Comparison of ENCODE assay signal across 20 mouse cellular contexts in genomic region chr3:52218864-52219263, GRCm38 (mm10). TPM values are rescaled to one million over a fixed set of nuclear protein-coding genes. Genes with fewer than 3 reads are reported as not detected.
A peak's percentile ranks its signal among the peaks of the same experiment; 100 is the strongest.
DNase-seq lines count a peak whose midpoint lies in the region; ATAC-seq and TF ChIP-seq lines count a peak whose summit lies in the region.
"Had no signal": no experiment of that assay in that cellular context is flagged by ENCODE, and none has a peak within 500 bp of the region (broad histone marks: within the 10 kb centered on the region; RNA-seq: fewer than 3 reads in every experiment).

No protein-coding gene starts in this region.

- ATAC-seq in heart, embryonic 14.5 days (ENCODE audit: insufficient number of reproducible peaks, insufficient read depth, low FRiP score, low read depth) = no peak
- no peak for ATAC-seq in kidney, postnatal 0 days (replicated peaks; ENCODE audit: low FRiP score, low read depth)
- no peak for ATAC-seq in kidney, embryonic 16.5 days (ENCODE audit: low FRiP score, low TSS enrichment)
- ATAC-seq: activated CD4-positive, CD25-positive, alpha-beta regulatory T cell, adult 4 months; forebrain, postnatal 0 days; hindbrain, postnatal 0 days had no signal

- H3K4me2 ChIP-seq in heart, embryonic 14.5 days (ENCODE audit: low read length) = peak overlapping the region; percentile 41
- H3K4me2 ChIP-seq in kidney, postnatal 0 days (ENCODE audit: low read length) = no peak overlapping the region
- H3K4me2 ChIP-seq in kidney, embryonic 16.5 days (replicated peaks; ENCODE audit: low read depth, low read length) = no peak overlapping the region
- H3K4me2 ChIP-seq: embryonic facial prominence, embryonic 13.5 days; limb, embryonic 15.5 days; liver, embryonic 15.5 days had no signal

- no peaks in the 10 kb centered on the region for H3K27me3 ChIP-seq in heart, embryonic 14.5 days (ENCODE audit: control insufficient read depth, insufficient read depth, low read length)
- H3K27me3 ChIP-seq in kidney, postnatal 0 days (ENCODE audit: insufficient read depth, low read length) = no peaks in the 10 kb centered on the region
- H3K27me3 ChIP-seq in kidney, embryonic 16.5 days (ENCODE audit: insufficient read depth, low read length) = no peaks in the 10 kb centered on the region
- H3K27me3 ChIP-seq: embryonic facial prominence, embryonic 13.5 days; limb, embryonic 15.5 days; liver, embryonic 15.5 days had no signal

- 23% methylated on average over 7 of the region's 7 CpGs for WGBS in heart, embryonic 14.5 days
- 52% methylated on average over 7 of the region's 7 CpGs for WGBS in kidney, postnatal 0 days
- WGBS in kidney, embryonic 16.5 days = 56% methylated on average over 7 of the region's 7 CpGs

- no peaks in the 10 kb centered on the region for H3K36me3 ChIP-seq in heart, embryonic 14.5 days (ENCODE audit: control insufficient read depth, insufficient read depth, low read length)
- H3K36me3 ChIP-seq in kidney, postnatal 0 days (ENCODE audit: insufficient read depth, low read length) = no peaks in the 10 kb centered on the region
- H3K36me3 ChIP-seq in kidney, embryonic 16.5 days (ENCODE audit: insufficient read depth, low read length) = no peaks in the 10 kb centered on the region
- H3K36me3 ChIP-seq: embryonic facial prominence, embryonic 13.5 days; hindbrain, embryonic 10.5 days; limb, embryonic 15.5 days; liver, embryonic 15.5 days; midbrain, embryonic 10.5 days had no signal

- DNase-seq in heart, postnatal 36 days = no peak
- peak; percentile 46 for DNase-seq in kidney, postnatal 0 days (ENCODE audit: low spot score)
- DNase-seq in 3T3-L1 (ENCODE audit: low read depth, low spot score) (peak; percentile 40), R1 (ENCODE audit: low read depth, low spot score) (peak; percentile 62)
- DNase-seq in left cerebral cortex, adult 11 months (ENCODE audit: low spot score) = no peak
- DNase-seq: adrenal gland, postnatal 10 days; cerebellum, adult 9-11 months; forebrain, postnatal 0 days; gastrocnemius, postnatal 36 days; kidney, adult 18-20 months had no signal

- TF ChIP-seq CTCF in kidney, postnatal 0 days (IDR thresholded peaks at IDR 0.05; ENCODE audit: low read depth) = no peak

- intact Hi-C loops in heart, postnatal 36 days (cut with DNase I) = no loop called here

- peak overlapping the region in 1 of 2 experiments; percentile 37; a peak in 2 of 4 replicates for H3K27ac ChIP-seq in heart, embryonic 14.5 days (replicated peaks in 1 of 2; ENCODE audit: control insufficient read depth in 1 of 2, insufficient read depth in 1 of 2, low read depth in 2 of 2, low read length in 2 of 2)
- no peak overlapping the region for H3K27ac ChIP-seq in kidney, postnatal 0 days
- H3K27ac ChIP-seq in kidney, embryonic 16.5 days (ENCODE audit: low read length) = no peak overlapping the region
- H3K27ac ChIP-seq: embryonic facial prominence, embryonic 13.5 days; hindbrain, embryonic 10.5 days; hindbrain, postnatal 0 days; limb, embryonic 15.5 days; liver, embryonic 15.5 days; macrophage; midbrain, embryonic 10.5 days had no signal

- no peak overlapping the region for H3K4me3 ChIP-seq in heart, embryonic 14.5 days (ENCODE audit: control insufficient read depth in 1 of 2, insufficient read depth in 1 of 2, low read depth in 1 of 2, low read length in 2 of 2)
- no peak overlapping the region for H3K4me3 ChIP-seq in kidney, postnatal 0 days (replicated peaks; ENCODE audit: low read depth, low read length)
- H3K4me3 ChIP-seq in kidney, embryonic 16.5 days (ENCODE audit: low read length) = no peak overlapping the region
- H3K4me3 ChIP-seq: embryonic facial prominence, embryonic 13.5 days; hindbrain, embryonic 10.5 days; limb, embryonic 15.5 days; liver, embryonic 15.5 days; midbrain, embryonic 10.5 days had no signal

- no peak overlapping the region for H3K9ac ChIP-seq in heart, embryonic 14.5 days (ENCODE audit: low read length)
- no peak overlapping the region for H3K9ac ChIP-seq in kidney, postnatal 0 days (ENCODE audit: low read depth, low read length)
- no peak overlapping the region for H3K9ac ChIP-seq in kidney, embryonic 16.5 days (replicated peaks; ENCODE audit: low read length)
- H3K9ac ChIP-seq: embryonic facial prominence, embryonic 13.5 days; forebrain, postnatal 0 days; limb, embryonic 15.5 days; liver, embryonic 15.5 days had no signal

- no peaks in the 10 kb centered on the region for H3K9me3 ChIP-seq in heart, embryonic 14.5 days (ENCODE audit: control insufficient read depth, low read length)
- no peaks in the 10 kb centered on the region for H3K9me3 ChIP-seq in kidney, postnatal 0 days (replicated peaks; ENCODE audit: low read length)
- no peaks in the 10 kb centered on the region for H3K9me3 ChIP-seq in kidney, embryonic 16.5 days (ENCODE audit: low read length)
- H3K9me3 ChIP-seq: embryonic facial prominence, embryonic 13.5 days; hindbrain, embryonic 10.5 days; limb, embryonic 15.5 days; liver, embryonic 15.5 days; midbrain, embryonic 10.5 days had no signal

- peaks cover 4 to 15% of the 10 kb centered on the region in 2 experiments for H3K4me1 ChIP-seq in heart, embryonic 14.5 days (ENCODE audit: control insufficient read depth in 2 of 2, insufficient read depth in 2 of 2, low read length in 2 of 2)
- H3K4me1 ChIP-seq in kidney, postnatal 0 days (replicated peaks; ENCODE audit: insufficient read depth, low read length) = no peaks in the 10 kb centered on the region
- H3K4me1 ChIP-seq in kidney, embryonic 16.5 days (ENCODE audit: insufficient read depth, low read length) = no peaks in the 10 kb centered on the region
- H3K4me1 ChIP-seq: embryonic facial prominence, embryonic 13.5 days; hindbrain, embryonic 10.5 days; limb, embryonic 15.5 days; liver, embryonic 15.5 days; midbrain, embryonic 10.5 days had no signal

RNA-seq across cellular contexts. Expression of gene Foxo1, which starts 49.3 kb away (rescaled TPM):
- polyA plus RNA-seq in heart, embryonic 14.5 days (2014; fragmentation: Nextera tagmentation; extraction: Ambion mirVana) = 8.6 and 9.2 TPM in 2 replicates
- total RNA-seq in heart, postnatal 36 days (2021) = 10 to 100 TPM; 13.9 to 15.4 TPM
- 7.0 and 8.6 TPM in 2 replicates for polyA plus RNA-seq in kidney, postnatal 0 days (2015; fragmentation: Nextera tagmentation; extraction: Ambion mirVana)
- polyA plus RNA-seq in kidney, embryonic 16.5 days (2015; fragmentation: Nextera tagmentation; extraction: Ambion mirVana) = 5.9 and 6.5 TPM in 2 replicates

Comparison
In these comparisons a context has a peak if more than half of its experiments do, and no peak if none do; other contexts are left out.
1. DNase-seq: peak in kidney, postnatal 0 days (single experiment), 3T3-L1 (single experiment) and R1 (single experiment); none in heart, postnatal 36 days (0 of 2) and left cerebral cortex, adult 11 months (single experiment).